Mouse (Mus musculus): ENCODE results near the gene Ndufa13.

DNA sequence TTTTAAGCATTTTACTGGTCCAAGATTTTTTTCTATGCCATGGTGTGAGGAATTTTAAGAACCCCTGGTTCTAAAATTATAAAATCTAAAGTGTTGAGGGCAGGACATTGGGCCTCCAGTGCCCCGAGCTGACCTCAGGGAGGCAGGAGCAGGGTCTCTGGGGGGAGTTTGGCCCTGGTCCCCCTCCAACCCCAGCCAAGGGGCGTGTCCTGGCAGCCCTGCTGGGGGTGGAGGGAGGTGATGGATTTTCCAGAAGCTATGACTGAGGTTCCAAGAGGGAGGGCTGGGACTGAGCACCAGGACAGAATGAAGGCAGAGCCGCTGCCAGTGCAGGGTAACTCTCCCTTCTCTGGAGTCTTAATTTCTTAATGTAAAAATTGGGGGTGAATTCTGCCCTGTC is 24.4 kb downstream of the Ndufa13 start:
- TF ChIP-seq FOSL1 (IDR thresholded peaks at IDR 0.05; ENCODE audit: insufficient read depth, low read length, poor library complexity, severe bottlenecking) (no peak), CTCF (IDR thresholded peaks at IDR 0.05; ENCODE audit: control insufficient read depth, insufficient read depth, insufficient read length) (no peak), MAX (IDR thresholded peaks at IDR 0.05) (no peak), MYOG (IDR thresholded peaks at IDR 0.05; ENCODE audit: control insufficient read depth, extremely low read depth, insufficient read length) (no peak), CEBPB (IDR thresholded peaks at IDR 0.05; ENCODE audit: low read depth) (no peak), USF1 (IDR thresholded peaks at IDR 0.05; ENCODE audit: low read depth) (no peak), MYOD1 (IDR thresholded peaks at IDR 0.05; ENCODE audit: control insufficient read depth, insufficient read length, low read depth) (no peak)

Data from C2C12 (cell line).